Mouse (Mus musculus): ENCODE measurements at regions not wholly inside any gene's neighbourhood (a gene's known extent, or its start where the extent isn't known, plus 50 kb on each side); places are given as distances from the start of the nearest gene placed in this dataset.

DNA sequence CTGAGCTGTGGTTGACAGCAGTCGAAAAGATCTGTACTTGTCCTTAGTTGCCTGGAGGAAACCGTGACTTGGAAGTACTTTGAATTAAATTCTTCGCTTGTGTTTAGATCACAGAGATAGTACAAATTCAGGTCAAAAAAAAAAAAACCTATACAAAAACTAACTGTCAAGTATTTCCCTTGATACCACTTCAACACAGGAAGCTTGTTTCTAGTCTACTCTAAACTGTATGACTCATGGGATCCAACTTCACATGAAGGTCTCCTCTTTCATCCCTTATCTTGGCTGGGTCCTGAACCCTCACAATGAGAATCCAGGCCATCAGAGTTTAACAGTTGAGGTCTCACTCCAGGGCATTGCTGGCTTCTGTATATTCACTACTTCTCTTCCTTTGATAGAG lies 54.8 kb downstream of the Tmem30b start:
- DNase-seq (ENCODE audit: low spot score) (no peak), ATAC-seq (replicated peaks; ENCODE audit: low FRiP score, low read depth) (no peak)
- no peak overlapping the region for H3K27ac ChIP-seq
- 66% methylated on average over 3 of the region's 3 CpGs for WGBS
- no peak overlapping the region for H3K9ac ChIP-seq (ENCODE audit: low read depth, low read length)
- no peaks in the 10 kb centered on the region for H3K27me3 ChIP-seq (ENCODE audit: insufficient read depth, low read length)
- no peaks in the 10 kb centered on the region for H3K9me3 ChIP-seq (replicated peaks; ENCODE audit: low read length)
- H3K36me3 ChIP-seq (ENCODE audit: insufficient read depth, low read length) = no peaks in the 10 kb centered on the region
- TF ChIP-seq CTCF (IDR thresholded peaks at IDR 0.05; ENCODE audit: low read depth) = no peak
- no peak overlapping the region for H3K4me3 ChIP-seq (replicated peaks; ENCODE audit: low read depth, low read length)
- no peaks in the 10 kb centered on the region for H3K4me1 ChIP-seq (replicated peaks; ENCODE audit: insufficient read depth, low read length)
- no peak overlapping the region for H3K4me2 ChIP-seq (ENCODE audit: low read length)

- H3K9me3 ChIP-seq (replicated peaks; ENCODE audit: low read length) = no peaks in the 10 kb centered on the region
- no peak for ATAC-seq (replicated peaks; ENCODE audit: low FRiP score, low read depth)
- H3K27ac ChIP-seq = no peak overlapping the region
- DNase-seq (ENCODE audit: low spot score) = no peak
- no peak overlapping the region for H3K9ac ChIP-seq (ENCODE audit: low read depth, low read length)
- H3K27me3 ChIP-seq (ENCODE audit: insufficient read depth, low read length) = no peaks in the 10 kb centered on the region
- H3K4me2 ChIP-seq (ENCODE audit: low read length) = no peak overlapping the region
- no peaks in the 10 kb centered on the region for H3K36me3 ChIP-seq (ENCODE audit: insufficient read depth, low read length)
- WGBS = 77% methylated on average over 2 of the region's 2 CpGs
- no peaks in the 10 kb centered on the region for H3K4me1 ChIP-seq (replicated peaks; ENCODE audit: insufficient read depth, low read length)
- TF ChIP-seq CTCF (IDR thresholded peaks at IDR 0.05; ENCODE audit: low read depth) = no peak
- H3K4me3 ChIP-seq (replicated peaks; ENCODE audit: low read depth, low read length) = no peak overlapping the region
These were observed 63.3 kb downstream of the Tmem30b start for GRCm38 (mm10) chr12:73482858-73483257.

GRCm38 (mm10) chr12:73482275-73482674 lies 63.9 kb downstream of the Tmem30b start:
- ATAC-seq (replicated peaks; ENCODE audit: low FRiP score, low read depth) = no peak
- Histone ChIP-seq H3K9me3 (replicated peaks; ENCODE audit: low read length) (no peaks in the 10 kb centered on the region), H3K4me2 (ENCODE audit: low read length) (no peak overlapping the region), H3K36me3 (ENCODE audit: insufficient read depth, low read length) (no peaks in the 10 kb centered on the region), H3K27me3 (ENCODE audit: insufficient read depth, low read length) (no peaks in the 10 kb centered on the region), H3K4me1 (replicated peaks; ENCODE audit: insufficient read depth, low read length) (no peaks in the 10 kb centered on the region), H3K27ac (no peak overlapping the region), H3K4me3 (replicated peaks; ENCODE audit: low read depth, low read length) (no peak overlapping the region), H3K9ac (ENCODE audit: low read depth, low read length) (no peak overlapping the region)
- no peak for TF ChIP-seq CTCF (IDR thresholded peaks at IDR 0.05; ENCODE audit: low read depth)
- WGBS = 90% methylated on average over 6 of the region's 6 CpGs
- DNase-seq (ENCODE audit: low spot score) = no peak

DNA sequence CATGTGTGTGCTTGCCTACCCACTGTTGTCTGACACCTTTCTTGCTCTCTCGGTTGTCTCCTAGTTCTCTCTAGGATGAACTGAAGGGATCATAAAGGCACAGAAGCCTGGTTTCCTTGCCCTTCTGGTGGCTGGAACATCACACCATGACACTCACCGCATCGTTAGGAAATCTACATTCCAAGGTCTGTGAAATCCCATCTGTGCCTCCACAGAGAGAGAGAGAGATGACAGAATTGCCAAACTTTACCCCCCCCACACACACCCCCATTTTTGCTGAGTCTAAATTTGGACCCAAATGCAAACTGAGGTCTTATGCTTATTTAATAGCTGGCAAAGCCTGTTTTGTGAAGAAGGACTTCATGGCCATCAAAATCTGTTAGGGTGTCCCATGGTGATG lies 64.5 kb downstream of the Tmem30b start:
- ATAC-seq (replicated peaks; ENCODE audit: low FRiP score, low read depth) (no peak), DNase-seq (ENCODE audit: low spot score) (no peak)
- WGBS = 78% methylated on average over 3 of the region's 3 CpGs
- no peak overlapping the region for H3K9ac ChIP-seq (ENCODE audit: low read depth, low read length)
- no peaks in the 10 kb centered on the region for H3K36me3 ChIP-seq (ENCODE audit: insufficient read depth, low read length)
- no peak overlapping the region for H3K27ac ChIP-seq
- H3K4me3 ChIP-seq (replicated peaks; ENCODE audit: low read depth, low read length) = no peak overlapping the region
- H3K4me2 ChIP-seq (ENCODE audit: low read length) = no peak overlapping the region
- no peaks in the 10 kb centered on the region for H3K27me3 ChIP-seq (ENCODE audit: insufficient read depth, low read length)
- TF ChIP-seq CTCF (IDR thresholded peaks at IDR 0.05; ENCODE audit: low read depth) = no peak
- no peaks in the 10 kb centered on the region for H3K9me3 ChIP-seq (replicated peaks; ENCODE audit: low read length)
- H3K4me1 ChIP-seq (replicated peaks; ENCODE audit: insufficient read depth, low read length) = 0 out of 2 replicates have a peak, but pooled peaks cover under 1% of the 10 kb centered on the region

DNA sequence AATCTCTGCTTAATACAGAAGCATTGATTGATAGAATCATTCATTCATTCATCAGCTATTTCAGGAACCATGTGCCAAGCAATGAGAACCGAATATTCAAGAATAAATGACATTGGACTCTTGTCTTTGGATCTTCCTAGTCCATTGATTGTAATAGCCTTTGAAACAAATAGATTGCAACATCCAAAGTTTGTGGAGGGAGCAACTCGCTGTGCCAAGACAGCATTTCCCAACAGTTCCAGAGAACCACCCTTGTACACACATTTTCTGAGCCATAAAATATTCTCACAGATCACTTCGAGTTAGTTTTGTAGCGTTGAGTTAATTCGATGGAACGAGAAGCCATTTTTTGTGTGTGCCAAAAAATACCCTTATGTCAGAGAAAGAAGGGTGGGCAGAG lies 65.0 kb downstream of the Tmem30b start:
- H3K9ac ChIP-seq (ENCODE audit: low read depth, low read length) = no peak overlapping the region
- H3K27ac ChIP-seq = no peak overlapping the region
- DNase-seq (ENCODE audit: low spot score) (no peak), ATAC-seq (replicated peaks; ENCODE audit: low FRiP score, low read depth) (no peak)
- H3K4me1 ChIP-seq (replicated peaks; ENCODE audit: insufficient read depth, low read length) = peaks cover 6% of the 10 kb centered on the region; the same call in 1 of the 2 replicates
- WGBS = 90% methylated on average over 6 of the region's 6 CpGs
- H3K27me3 ChIP-seq (ENCODE audit: insufficient read depth, low read length) = no peaks in the 10 kb centered on the region
- H3K36me3 ChIP-seq (ENCODE audit: insufficient read depth, low read length) = no peaks in the 10 kb centered on the region
- H3K4me3 ChIP-seq (replicated peaks; ENCODE audit: low read depth, low read length) = no peak overlapping the region
- no peak for TF ChIP-seq CTCF (IDR thresholded peaks at IDR 0.05; ENCODE audit: low read depth)
- no peak overlapping the region for H3K4me2 ChIP-seq (ENCODE audit: low read length)
- H3K9me3 ChIP-seq (replicated peaks; ENCODE audit: low read length) = no peaks in the 10 kb centered on the region

DNA sequence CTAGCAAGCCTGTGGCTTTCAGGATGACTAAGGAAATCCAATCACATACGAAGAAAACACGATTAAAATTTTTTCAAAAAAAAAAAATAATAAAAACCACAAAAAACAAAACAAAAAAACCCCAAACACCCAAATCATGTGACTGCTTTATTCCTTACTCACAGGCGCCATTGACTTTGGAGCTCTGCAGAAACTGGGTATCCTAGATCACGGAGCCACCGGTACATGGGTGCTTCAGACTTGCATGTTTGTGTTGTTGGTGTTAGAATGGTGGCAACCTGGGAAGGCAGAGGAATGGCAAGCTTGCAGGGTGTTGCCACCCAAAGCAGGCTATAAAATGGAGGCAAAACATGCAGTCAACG lies 65.6 kb downstream of the Tmem30b start:
- no peak overlapping the region for H3K4me3 ChIP-seq (replicated peaks; ENCODE audit: low read depth, low read length)
- 94% methylated on average over 6 of the region's 6 CpGs for WGBS
- no peaks in the 10 kb centered on the region for H3K36me3 ChIP-seq (ENCODE audit: insufficient read depth, low read length)

DNA sequence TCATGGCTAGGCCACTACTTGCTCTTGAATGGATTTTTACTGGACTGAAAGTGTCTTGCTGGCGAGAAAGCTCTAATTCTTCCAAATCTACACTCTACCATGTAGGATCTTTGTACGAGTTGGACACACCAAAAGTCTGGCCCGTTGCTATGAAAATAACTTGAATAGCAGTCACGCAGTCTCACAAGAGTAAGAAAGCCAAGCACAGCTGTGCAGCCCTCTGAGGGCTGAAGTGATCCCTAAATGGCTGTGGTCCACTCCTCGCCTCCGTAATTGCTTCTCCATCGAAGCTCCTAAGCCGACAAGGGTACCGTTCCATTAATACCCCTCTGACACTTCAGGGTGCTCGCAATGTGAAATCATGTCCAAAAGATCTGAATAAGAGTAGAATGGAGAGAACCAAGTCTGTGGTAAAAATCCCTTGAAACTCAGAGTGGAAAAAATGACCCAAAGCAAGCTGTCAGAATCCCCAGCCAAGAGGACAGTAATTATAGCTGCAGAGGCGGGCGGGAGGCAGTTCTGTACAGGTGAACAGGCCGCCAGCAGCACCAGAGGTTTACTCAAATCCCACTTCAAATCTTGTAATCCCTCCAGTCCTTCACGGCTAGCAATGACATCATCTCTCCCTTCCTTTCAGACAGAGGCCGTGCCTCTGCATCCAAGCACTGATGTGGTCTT lies 66.1 kb downstream of the Tmem30b start:
- H3K27ac ChIP-seq = no peak overlapping the region
- 87% methylated on average over 15 of the region's 15 CpGs for WGBS
- no peak for TF ChIP-seq CTCF (IDR thresholded peaks at IDR 0.05; ENCODE audit: low read depth)

More for the DNA sequence above, 65.6 kb downstream of the Tmem30b start:
- no peaks in the 10 kb centered on the region for H3K9me3 ChIP-seq (replicated peaks; ENCODE audit: low read length)
- H3K27ac ChIP-seq = no peak overlapping the region
- ATAC-seq (replicated peaks; ENCODE audit: low FRiP score, low read depth) = no peak
- peaks cover 7% of the 10 kb centered on the region; the same call in 1 of the 2 replicates for H3K4me1 ChIP-seq (replicated peaks; ENCODE audit: insufficient read depth, low read length)
- no peak for TF ChIP-seq CTCF (IDR thresholded peaks at IDR 0.05; ENCODE audit: low read depth)
- no peak for DNase-seq (ENCODE audit: low spot score)
- no peak overlapping the region for H3K4me2 ChIP-seq (ENCODE audit: low read length)
- no peak overlapping the region for H3K9ac ChIP-seq (ENCODE audit: low read depth, low read length)
- no peaks in the 10 kb centered on the region for H3K27me3 ChIP-seq (ENCODE audit: insufficient read depth, low read length)

More for the DNA sequence above, 66.1 kb downstream of the Tmem30b start:
- no peak for DNase-seq (ENCODE audit: low spot score)
- Histone ChIP-seq H3K36me3 (ENCODE audit: insufficient read depth, low read length) (no peaks in the 10 kb centered on the region), H3K4me2 (ENCODE audit: low read length) (no peak overlapping the region), H3K4me3 (replicated peaks; ENCODE audit: low read depth, low read length) (no peak overlapping the region), H3K27me3 (ENCODE audit: insufficient read depth, low read length) (no peaks in the 10 kb centered on the region), H3K4me1 (replicated peaks; ENCODE audit: insufficient read depth, low read length) (peaks cover 7% of the 10 kb centered on the region; the same call in 1 of the 2 replicates), H3K9me3 (replicated peaks; ENCODE audit: low read length) (no peaks in the 10 kb centered on the region), H3K9ac (ENCODE audit: low read depth, low read length) (no peak overlapping the region)
- no peak for ATAC-seq (replicated peaks; ENCODE audit: low FRiP score, low read depth)
